Mouse (Mus musculus): ENCODE data around the gene Znhit1. TPM values are rescaled to one million over a fixed set of nuclear protein-coding genes. Genes with fewer than 3 reads are reported as not detected.

Gene Znhit1
- polyA plus RNA-seq, 1 experiment from 2014 or later: 94.3 TPM

GRCm38 (mm10) chr5:137024318-137024717 is 36.5 kb upstream of the Znhit1 start:
- H3K27ac ChIP-seq: no peak overlapping the region
- no peak overlapping the region for H3K4me3 ChIP-seq (replicated peaks)
- H3K27me3 ChIP-seq (replicated peaks): peaks cover 52% of the 10 kb centered on the region
- no peaks in the 10 kb centered on the region for H3K9me3 ChIP-seq
- H3K9ac ChIP-seq: no peak overlapping the region
- no peak overlapping the region for H3K4me2 ChIP-seq
- peaks cover 6% of the 10 kb centered on the region; the same call in 1 of the 2 replicates for H3K4me1 ChIP-seq
- no peaks in the 10 kb centered on the region for H3K36me3 ChIP-seq
- WGBS: 42% methylated on average over 3 of the region's 3 CpGs
- ATAC-seq (ENCODE audit: insufficient read depth, low FRiP score, low read depth): no peak

DNA sequence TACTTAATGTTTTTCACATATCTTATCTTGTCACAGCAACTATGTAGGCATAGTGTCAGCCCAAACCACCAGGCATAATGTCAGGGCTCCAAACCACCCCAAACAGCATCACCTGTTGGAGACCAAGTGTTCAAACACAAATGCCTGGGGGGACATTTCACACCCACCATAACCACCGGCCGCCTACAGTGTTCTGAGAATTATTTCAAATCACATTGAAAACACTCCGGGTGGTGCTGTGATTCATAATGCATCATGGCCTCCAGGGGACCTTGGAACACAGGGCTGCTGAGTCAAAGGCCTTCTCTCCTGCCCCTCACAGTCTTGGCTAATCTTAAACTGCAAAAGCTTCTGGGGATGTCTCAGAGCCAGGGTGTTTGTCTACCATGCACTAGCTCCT is 28.1 kb upstream of the Znhit1 start:
- Histone ChIP-seq H3K4me1 (no peaks in the 10 kb centered on the region), H3K9me3 (no peaks in the 10 kb centered on the region), H3K4me3 (replicated peaks) (no peak overlapping the region), H3K4me2 (no peak overlapping the region), H3K9ac (no peak overlapping the region), H3K27ac (no peak overlapping the region), H3K27me3 (replicated peaks) (no peaks in the 10 kb centered on the region), H3K36me3 (no peaks in the 10 kb centered on the region)
- ATAC-seq (ENCODE audit: insufficient read depth, low FRiP score, low read depth): no peak
- WGBS: 91% methylated on average over 3 of the region's 3 CpGs

GRCm38 (mm10) chr5:137012401-137012950 is 24.7 kb upstream of the Znhit1 start:
- no peak overlapping the region for H3K9ac ChIP-seq
- no peaks in the 10 kb centered on the region for H3K36me3 ChIP-seq
- H3K4me2 ChIP-seq: no peak overlapping the region

DNA sequence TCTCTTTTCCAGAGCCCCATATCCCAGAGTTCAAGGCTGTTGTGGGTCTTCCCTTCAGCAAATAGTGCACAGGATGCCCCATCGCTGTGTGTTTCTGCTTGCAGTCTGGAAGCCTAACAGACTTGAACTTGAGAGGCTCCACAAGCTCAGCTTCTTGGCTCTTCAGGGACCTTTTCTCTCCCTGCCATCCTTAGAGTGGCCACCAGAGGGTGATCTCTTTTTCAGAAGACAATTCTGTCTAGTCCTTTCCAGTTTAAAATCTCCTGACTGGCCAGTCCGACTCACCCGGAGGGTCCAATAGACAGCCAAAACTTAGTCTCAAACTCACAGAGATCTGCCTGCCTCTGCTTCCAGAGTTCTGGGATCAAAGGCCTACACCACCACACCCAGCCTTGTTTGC is 22.2 kb upstream of the Znhit1 start:
- Histone ChIP-seq H3K36me3 (no peaks in the 10 kb centered on the region), H3K4me2 (no peak overlapping the region), H3K9ac (no peak overlapping the region), H3K4me3 (replicated peaks) (no peak overlapping the region), H3K27me3 (replicated peaks) (no peaks in the 10 kb centered on the region), H3K27ac (no peak overlapping the region), H3K9me3 (no peaks in the 10 kb centered on the region), H3K4me1 (no peaks in the 10 kb centered on the region)
- WGBS: 31% methylated on average over 3 of the region's 3 CpGs
- ATAC-seq (ENCODE audit: insufficient read depth, low FRiP score, low read depth): no peak

More at GRCm38 (mm10) chr5:137012401-137012950, 24.7 kb upstream of the Znhit1 start:
- Histone ChIP-seq H3K4me1 (no peaks in the 10 kb centered on the region), H3K27ac (no peak overlapping the region), H3K9me3 (no peaks in the 10 kb centered on the region), H3K27me3 (replicated peaks) (no peaks in the 10 kb centered on the region), H3K4me3 (replicated peaks) (no peak overlapping the region)
- WGBS: 72% methylated on average over 15 of the region's 15 CpGs
- no peak for ATAC-seq (ENCODE audit: insufficient read depth, low FRiP score, low read depth)

DNA sequence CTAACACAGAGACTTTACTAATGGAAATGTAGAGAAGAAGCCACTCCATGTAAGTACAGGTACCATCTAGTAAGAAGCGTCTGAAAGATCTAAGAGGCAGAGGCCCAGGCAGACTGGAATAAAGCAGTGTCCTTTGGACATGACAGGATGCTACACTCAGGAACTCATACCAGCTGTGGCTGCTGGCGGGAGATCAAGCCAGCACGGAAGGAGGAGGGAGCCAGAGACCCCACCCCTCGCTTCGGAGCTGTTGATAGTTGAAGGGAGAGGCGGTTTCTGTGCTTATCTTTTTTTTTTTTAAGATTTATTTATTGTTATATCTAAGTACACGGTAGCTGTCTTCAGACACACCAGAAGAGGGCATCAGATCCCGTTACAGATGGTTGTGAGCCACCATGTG is 19.5 kb upstream of the Znhit1 start:
- Histone ChIP-seq H3K27me3 (replicated peaks) (no peaks in the 10 kb centered on the region), H3K36me3 (no peaks in the 10 kb centered on the region), H3K27ac (no peak overlapping the region), H3K9me3 (no peaks in the 10 kb centered on the region), H3K9ac (no peak overlapping the region), H3K4me3 (replicated peaks) (no peak overlapping the region), H3K4me1 (no peaks in the 10 kb centered on the region), H3K4me2 (no peak overlapping the region)
- 39% methylated on average over 8 of the region's 8 CpGs for WGBS
- no peak for ATAC-seq (ENCODE audit: insufficient read depth, low FRiP score, low read depth)

DNA sequence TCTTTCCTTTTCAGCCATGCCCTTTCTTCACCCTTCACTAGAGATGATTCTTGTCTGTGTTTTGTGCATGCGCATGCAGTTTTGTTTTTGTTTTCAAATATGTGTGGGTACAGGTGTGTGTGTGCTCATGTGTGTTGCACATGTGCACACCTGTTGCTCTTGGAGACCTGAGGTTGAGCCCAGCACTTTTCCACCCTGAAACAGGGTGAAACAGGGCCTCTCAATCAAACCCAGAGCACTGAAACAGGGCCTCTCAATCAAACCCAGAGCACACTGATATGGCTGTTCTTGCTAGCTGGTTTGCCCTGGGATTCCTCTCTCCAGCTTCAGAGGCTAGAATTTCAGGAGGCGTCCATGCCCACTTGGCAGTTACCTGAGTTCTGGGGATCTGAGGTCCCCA is 12.8 kb upstream of the Znhit1 start:
- WGBS: 71% methylated on average over 2 of the region's 2 CpGs
- no peak overlapping the region for H3K9ac ChIP-seq

GRCm38 (mm10) chr5:136999449-136999848 is 11.6 kb upstream of the Znhit1 start:
- ATAC-seq (ENCODE audit: insufficient read depth, low FRiP score, low read depth): no peak
- Histone ChIP-seq H3K4me1 (0 out of 2 replicates have a peak, but pooled peaks cover 6% of the 10 kb centered on the region), H3K4me3 (replicated peaks) (no peak overlapping the region), H3K36me3 (peaks cover 11% of the 10 kb centered on the region), H3K27ac (no peak overlapping the region), H3K4me2 (no peak overlapping the region), H3K9ac (no peak overlapping the region), H3K27me3 (replicated peaks) (no peaks in the 10 kb centered on the region), H3K9me3 (no peaks in the 10 kb centered on the region)
- WGBS: 65% methylated on average over 4 of the region's 5 CpGs

More for the DNA sequence above, 12.8 kb upstream of the Znhit1 start:
- H3K4me3 ChIP-seq (replicated peaks): no peak overlapping the region
- H3K4me2 ChIP-seq: no peak overlapping the region
- 0 out of 2 replicates have a peak, but pooled peaks cover 6% of the 10 kb centered on the region for H3K4me1 ChIP-seq
- no peaks in the 10 kb centered on the region for H3K9me3 ChIP-seq
- peaks cover 4% of the 10 kb centered on the region for H3K36me3 ChIP-seq
- ATAC-seq (ENCODE audit: insufficient read depth, low FRiP score, low read depth): no peak
- no peak overlapping the region for H3K27ac ChIP-seq
- no peaks in the 10 kb centered on the region for H3K27me3 ChIP-seq (replicated peaks)

GRCm38 (mm10) chr5:136989801-136990200 is 2.0 kb upstream of the Znhit1 start:
- Histone ChIP-seq H3K4me3 (replicated peaks) (no peak overlapping the region), H3K4me2 (no peak overlapping the region), H3K4me1 (0 out of 2 replicates have a peak, but pooled peaks cover 11% of the 10 kb centered on the region), H3K9ac (no peak overlapping the region), H3K27ac (no peak overlapping the region), H3K27me3 (replicated peaks) (no peaks in the 10 kb centered on the region), H3K9me3 (no peaks in the 10 kb centered on the region), H3K36me3 (peaks cover 41% of the 10 kb centered on the region)
- 92% methylated on average over 6 of the region's 6 CpGs for WGBS
- no peak for ATAC-seq (ENCODE audit: insufficient read depth, low FRiP score, low read depth)

DNA sequence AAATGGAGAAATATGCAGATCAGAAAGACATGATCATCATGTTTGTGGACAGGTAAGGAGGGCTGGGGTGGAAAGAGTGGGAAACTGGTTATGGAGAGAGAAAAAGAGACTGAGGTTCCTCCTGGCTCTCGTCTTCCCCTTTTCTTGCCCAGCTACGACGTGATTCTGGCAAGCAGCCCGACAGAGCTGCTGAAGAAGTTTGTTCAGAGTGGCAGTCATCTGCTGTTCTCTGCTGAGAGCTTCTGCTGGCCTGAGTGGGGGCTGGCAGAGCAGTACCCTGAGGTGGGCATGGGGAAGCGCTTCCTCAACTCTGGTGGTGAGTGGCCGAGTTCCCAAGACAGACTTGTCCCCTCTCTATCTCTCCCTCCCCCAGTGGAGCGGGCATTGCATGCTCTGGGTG is 599 bp upstream of the Znhit1 start:
- Histone ChIP-seq H3K4me1 (0 out of 2 replicates have a peak, but pooled peaks cover 11% of the 10 kb centered on the region), H3K4me2 (peak overlapping the region; percentile 88), H3K27ac (no peak overlapping the region), H3K9me3 (no peaks in the 10 kb centered on the region), H3K36me3 (peaks cover 34% of the 10 kb centered on the region), H3K4me3 (replicated peaks) (peak overlapping the region; percentile 78), H3K9ac (no peak overlapping the region), H3K27me3 (replicated peaks) (no peaks in the 10 kb centered on the region)
- WGBS: 45% methylated on average over 7 of the region's 7 CpGs
- no peak for ATAC-seq (ENCODE audit: insufficient read depth, low FRiP score, low read depth)

DNA sequence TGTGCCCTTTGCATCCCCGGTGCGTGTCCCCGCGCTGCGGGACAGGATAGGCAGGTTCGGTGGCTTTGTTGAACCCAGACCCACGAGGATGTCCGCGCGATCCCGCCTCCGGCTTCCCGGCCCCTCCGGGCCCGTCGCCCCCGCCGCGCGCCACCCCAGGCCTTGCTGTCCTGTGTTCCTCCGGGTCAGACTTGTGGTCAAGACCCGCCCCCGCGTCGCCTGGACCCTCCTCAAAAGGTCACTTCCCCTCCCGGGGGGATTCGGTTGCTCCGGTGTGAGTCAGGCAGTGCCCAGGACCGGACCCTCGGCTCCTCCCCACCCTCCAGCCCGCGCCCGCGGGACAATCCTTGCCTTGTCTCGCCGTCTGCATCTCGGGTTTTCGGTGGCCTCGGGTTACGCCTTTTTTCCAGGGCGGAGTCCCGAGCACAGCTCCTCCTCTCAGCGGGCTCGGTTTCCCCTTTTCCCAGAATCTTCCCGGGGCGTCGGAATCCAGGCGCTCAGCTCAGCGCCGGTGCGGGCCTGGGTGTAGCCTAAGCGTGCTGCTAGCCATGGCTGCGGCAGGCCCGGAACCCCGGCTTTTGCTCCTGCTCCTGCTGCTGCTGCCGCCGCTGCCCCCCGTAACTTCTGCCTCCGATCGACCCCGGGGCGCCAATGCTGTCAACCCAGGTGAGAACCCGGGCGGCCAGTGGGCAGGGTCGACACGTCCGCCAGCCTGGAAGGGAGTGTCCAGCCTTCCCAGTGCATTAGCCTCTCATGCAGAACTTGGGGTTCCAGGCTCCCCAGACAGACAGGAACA is 485 bp downstream of the Znhit1 start:
- ATAC-seq (ENCODE audit: insufficient read depth, low FRiP score, low read depth): peak; percentile 63
- H3K9me3 ChIP-seq: no peaks in the 10 kb centered on the region
- under 1% methylated on average over 67 of the region's 67 CpGs for WGBS
- peak overlapping the region; percentile 96 for H3K27ac ChIP-seq
- peak overlapping the region; percentile 88 for H3K4me2 ChIP-seq
- H3K9ac ChIP-seq: peak overlapping the region; percentile 73
- H3K4me1 ChIP-seq: 0 out of 2 replicates have a peak, but pooled peaks cover 11% of the 10 kb centered on the region
- peak overlapping the region; percentile 78 for H3K4me3 ChIP-seq (replicated peaks)
- peaks cover 25% of the 10 kb centered on the region for H3K36me3 ChIP-seq
- no peaks in the 10 kb centered on the region for H3K27me3 ChIP-seq (replicated peaks)

DNA sequence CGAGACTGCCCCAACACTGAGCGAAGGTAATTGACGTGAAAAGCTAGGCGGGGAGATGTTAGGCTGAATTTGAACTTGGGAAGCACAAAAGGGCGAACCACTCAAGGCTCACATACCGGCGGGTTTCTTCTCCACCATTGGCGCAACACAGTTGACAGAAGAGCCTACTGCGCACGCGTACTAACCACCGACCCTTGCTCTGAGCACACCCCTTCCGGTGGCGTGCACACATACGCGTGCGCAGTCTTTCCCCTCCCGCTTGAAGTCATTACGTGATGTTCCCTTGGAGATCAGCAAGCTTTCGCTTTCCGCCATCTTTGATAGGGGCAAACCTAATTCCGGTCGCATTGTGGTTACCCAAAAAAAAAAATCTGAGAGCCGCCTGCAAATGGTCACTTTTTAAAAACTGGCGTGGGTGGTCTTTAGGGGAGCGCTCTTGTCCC is 1.1 kb downstream of the Znhit1 start, which contains the start of gene Plod3:
Plod3 (plus strand) TSS at position 325 of the 443 bp plus-strand sequence.
- Histone ChIP-seq H3K9ac (peak within 1 kb of the TSS; percentile 73), H3K27ac (peak within 1 kb of the TSS; percentile 96), H3K4me1 (0 out of 2 replicates have a peak, but pooled peaks cover 11% of the 10 kb centered on the region), H3K4me2 (peak within 1 kb of the TSS; percentile 88), H3K4me3 (replicated peaks) (peak within 1 kb of the TSS; percentile 78), H3K36me3 (peaks cover 19% of the 10 kb centered on the region), H3K9me3 (no peaks in the 10 kb centered on the region), H3K27me3 (replicated peaks) (no peaks in the 10 kb centered on the region)
- under 1% methylated on average over 26 of the region's 26 CpGs for WGBS
- ATAC-seq (ENCODE audit: insufficient read depth, low FRiP score, low read depth): peak; percentile 94

DNA sequence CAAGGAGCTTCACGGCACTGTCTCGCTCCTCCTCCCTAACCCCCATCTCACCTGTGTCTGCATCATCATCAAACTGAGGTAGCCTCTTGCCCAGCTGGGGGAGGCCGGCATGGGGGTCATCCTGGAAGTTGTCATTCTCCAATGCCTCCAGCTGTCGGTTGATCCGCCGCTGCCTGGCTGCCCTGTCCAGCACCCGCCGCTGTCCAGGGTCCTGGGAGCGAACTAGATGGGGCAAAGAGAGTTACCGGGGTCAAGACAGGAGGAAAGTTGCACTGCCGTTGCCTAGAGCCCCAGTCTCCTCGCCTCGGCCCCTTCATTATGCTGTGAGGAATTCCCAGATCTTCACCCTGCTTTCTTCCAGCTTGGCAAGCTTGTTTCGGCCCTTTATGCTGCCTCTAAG is 3.0 kb downstream of the Znhit1 start:
- no peak for ATAC-seq (ENCODE audit: insufficient read depth, low FRiP score, low read depth)
- Histone ChIP-seq H3K9ac (no peak overlapping the region), H3K4me1 (0 out of 2 replicates have a peak, but pooled peaks cover 11% of the 10 kb centered on the region), H3K9me3 (no peaks in the 10 kb centered on the region), H3K4me3 (replicated peaks) (no peak overlapping the region), H3K27me3 (replicated peaks) (no peaks in the 10 kb centered on the region), H3K27ac (no peak overlapping the region), H3K36me3 (peaks cover 9% of the 10 kb centered on the region), H3K4me2 (no peak overlapping the region)
- WGBS: 52% methylated on average over 14 of the region's 14 CpGs

Measured in stomach, embryonic 15.5 days (tissue).